22 mouse cellular contexts compared by ENCODE assay signal in the genomic region with DNA sequence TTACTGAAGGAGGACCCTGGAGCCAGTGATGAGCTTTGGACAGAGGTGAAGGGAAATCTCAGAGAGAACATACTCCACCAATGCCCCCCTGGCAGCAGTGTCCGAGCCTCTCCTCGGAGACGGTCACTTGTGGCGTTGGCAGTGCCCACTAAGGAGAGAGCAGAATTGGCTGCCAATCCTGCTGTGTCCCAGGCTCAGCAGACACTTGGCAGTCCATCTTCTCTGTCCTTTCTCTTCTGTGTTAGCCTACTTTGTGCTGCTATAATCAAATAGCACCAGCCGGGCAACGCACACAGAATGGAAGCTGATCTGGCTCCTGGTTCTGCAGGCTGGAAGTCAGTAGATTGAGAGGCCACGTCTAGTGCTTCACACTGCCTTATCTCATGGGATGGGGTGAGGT.
DNase-seq lines count a peak whose midpoint lies in the region; ATAC-seq lines count a peak whose summit lies in the region.
"Had no signal": no experiment of that assay in that cellular context is flagged by ENCODE, and none has a peak within 500 bp of the region (broad histone marks: within the 10 kb centered on the region; RNA-seq: fewer than 3 reads in every experiment).

No protein-coding gene starts in this region.

- peaks cover 34% of the 10 kb centered on the region for H3K4me1 ChIP-seq in hindbrain, embryonic 15.5 days (replicated peaks)
- peaks cover 46% of the 10 kb centered on the region for H3K4me1 ChIP-seq in hindbrain, embryonic 13.5 days (replicated peaks)
- peaks cover 6% of the 10 kb centered on the region; the same call in 1 of the 2 replicates for H3K4me1 ChIP-seq in megakaryocyte, embryonic 14.5 days

- no peak overlapping the region for H3K27ac ChIP-seq in hindbrain, embryonic 15.5 days (replicated peaks)
- no peak overlapping the region for H3K27ac ChIP-seq in hindbrain, embryonic 13.5 days
- H3K27ac ChIP-seq: embryonic facial prominence, embryonic 15.5 days; forebrain, embryonic 12.5 days; heart, adult 2 months; heart, embryonic 15.5 days had no signal

- no peaks in the 10 kb centered on the region for H3K36me3 ChIP-seq in hindbrain, embryonic 15.5 days
- H3K36me3 ChIP-seq in hindbrain, embryonic 13.5 days, result no peaks in the 10 kb centered on the region
- H3K36me3 ChIP-seq in megakaryocyte, embryonic 14.5 days (replicated peaks; ENCODE audit: low read length), result no peaks in the 10 kb centered on the region
- H3K36me3 ChIP-seq: embryonic facial prominence, embryonic 15.5 days; forebrain, embryonic 12.5 days; heart, embryonic 15.5 days had no signal

- WGBS in hindbrain, embryonic 15.5 days, result 62% methylated on average over 7 of the region's 7 CpGs
- WGBS in hindbrain, embryonic 13.5 days, result 84% methylated on average over 7 of the region's 7 CpGs

- H3K4me3 ChIP-seq in hindbrain, embryonic 15.5 days, result no peak overlapping the region
- H3K4me3 ChIP-seq in hindbrain, embryonic 13.5 days, result no peak overlapping the region
- H3K4me3 ChIP-seq in megakaryocyte, embryonic 14.5 days (replicated peaks), result peak overlapping the region; percentile 1
- H3K4me3 ChIP-seq: embryonic facial prominence, embryonic 15.5 days; erythroblast, embryonic 14.5 days; forebrain, embryonic 12.5 days; heart, adult 2 months; heart, embryonic 15.5 days had no signal

- no peaks in the 10 kb centered on the region for H3K9me3 ChIP-seq in hindbrain, embryonic 15.5 days
- no peaks in the 10 kb centered on the region for H3K9me3 ChIP-seq in hindbrain, embryonic 13.5 days
- no peaks in the 10 kb centered on the region for H3K9me3 ChIP-seq in megakaryocyte, embryonic 14.5 days
- H3K9me3 ChIP-seq: embryonic facial prominence, embryonic 15.5 days; forebrain, embryonic 12.5 days; heart, embryonic 15.5 days had no signal

- H3K27me3 ChIP-seq in hindbrain, embryonic 15.5 days, result no peaks in the 10 kb centered on the region
- H3K27me3 ChIP-seq in hindbrain, embryonic 13.5 days, result peaks cover 4% of the 10 kb centered on the region; the same call in 1 of the 2 replicates
- peaks cover 46% of the 10 kb centered on the region for H3K27me3 ChIP-seq in megakaryocyte, embryonic 14.5 days (replicated peaks)
- H3K27me3 ChIP-seq: CH12.LX; embryonic facial prominence, embryonic 15.5 days; heart, embryonic 15.5 days; Patski had no signal

- no peak overlapping the region for H3K4me2 ChIP-seq in hindbrain, embryonic 15.5 days
- H3K4me2 ChIP-seq in hindbrain, embryonic 13.5 days, result no peak overlapping the region
- H3K4me2 ChIP-seq: embryonic facial prominence, embryonic 15.5 days; forebrain, embryonic 12.5 days; heart, embryonic 11.5 days; heart, embryonic 15.5 days had no signal

- DNase-seq in cerebellum, adult 9-11 months, result peak; percentile 62
- DNase-seq in cerebellum, postnatal 4 days (ENCODE audit: low spot score in 2 of 2), result no peak
- DNase-seq: adrenal gland, postnatal 14 days; embryo, embryonic 11 days; gastrocnemius, postnatal 10 days; heart, adult 2 months; heart, postnatal 14 days; kidney, adult 2 months had no signal

- 0 out of 2 replicates have a peak, but pooled peaks have one; percentile 31 for ATAC-seq in hindbrain, embryonic 15.5 days (ENCODE audit: low FRiP score, low read depth)
- ATAC-seq in hindbrain, embryonic 13.5 days (ENCODE audit: low FRiP score), result no peak
- ATAC-seq in megakaryocyte, adult 5-6 weeks (ENCODE audit: poor library complexity, severe bottlenecking), result no peak
- ATAC-seq: activated CD4-positive, CD25-positive, alpha-beta regulatory T cell, adult 4 months; forebrain, embryonic 16.5 days; intestine, embryonic 16.5 days; Patski had no signal

- no peak overlapping the region for H3K9ac ChIP-seq in hindbrain, embryonic 15.5 days
- no peak overlapping the region for H3K9ac ChIP-seq in hindbrain, embryonic 13.5 days
- H3K9ac ChIP-seq: embryonic facial prominence, embryonic 15.5 days; forebrain, embryonic 12.5 days; heart, embryonic 15.5 days had no signal
